Mouse (Mus musculus): Measurements from ENCODE around the gene Psmd13. TPM values are rescaled to one million over a fixed set of nuclear protein-coding genes. Genes with fewer than 3 reads are reported as not detected.

Psmd13 gene
- polyA plus RNA-seq, 1 experiment from 2014 or later, result 254 TPM

GRCm38 (mm10) chr7:140894611-140895010 lies 12.8 kb downstream of the Psmd13 start:
- 92% methylated on average over 3 of the region's 3 CpGs for WGBS

GRCm38 (mm10) chr7:140897863-140898262 lies 16.1 kb downstream of the Psmd13 start:
- Histone ChIP-seq H3K9ac (replicated peaks) (no peak overlapping the region), H3K27ac (replicated peaks) (no peak overlapping the region), H3K4me2 (no peak overlapping the region), H3K9me3 (replicated peaks) (no peaks in the 10 kb centered on the region), H3K4me3 (replicated peaks) (no peak overlapping the region), H3K36me3 (peaks cover 58% of the 10 kb centered on the region), H3K4me1 (0 out of 2 replicates have a peak, but pooled peaks cover under 1% of the 10 kb centered on the region), H3K27me3 (replicated peaks) (no peaks in the 10 kb centered on the region)
- 93% methylated on average over 7 of the region's 7 CpGs for WGBS
- ATAC-seq (ENCODE audit: low FRiP score), result no peak

More at GRCm38 (mm10) chr7:140894611-140895010, 12.8 kb downstream of the Psmd13 start:
- H3K4me2 ChIP-seq, result no peak overlapping the region
- no peaks in the 10 kb centered on the region for H3K27me3 ChIP-seq (replicated peaks)
- ATAC-seq (ENCODE audit: low FRiP score), result no peak
- no peaks in the 10 kb centered on the region for H3K9me3 ChIP-seq (replicated peaks)
- peaks cover 77% of the 10 kb centered on the region for H3K36me3 ChIP-seq
- H3K4me1 ChIP-seq, result no peaks in the 10 kb centered on the region
- H3K9ac ChIP-seq (replicated peaks), result no peak overlapping the region
- no peak overlapping the region for H3K27ac ChIP-seq (replicated peaks)
- no peak overlapping the region for H3K4me3 ChIP-seq (replicated peaks)

- H3K4me2 ChIP-seq, result no peak overlapping the region
- peaks cover 48% of the 10 kb centered on the region for H3K36me3 ChIP-seq
- H3K27ac ChIP-seq (replicated peaks), result no peak overlapping the region; the same call in 1 of the 2 replicates
- H3K4me3 ChIP-seq (replicated peaks), result no peak overlapping the region
- 79% methylated on average over 3 of the region's 3 CpGs for WGBS
- peaks cover 7% of the 10 kb centered on the region; the same call in 1 of the 2 replicates for H3K4me1 ChIP-seq
- no peaks in the 10 kb centered on the region for H3K27me3 ChIP-seq (replicated peaks)
- ATAC-seq (ENCODE audit: low FRiP score), result no peak
- no peak overlapping the region for H3K9ac ChIP-seq (replicated peaks)
- H3K9me3 ChIP-seq (replicated peaks), result no peaks in the 10 kb centered on the region
Measured at GRCm38 (mm10) chr7:140899121-140899520, 17.4 kb downstream of the Psmd13 start.

GRCm38 (mm10) chr7:140900220-140900619 lies 18.5 kb downstream of the Psmd13 start, which contains the start of gene Cox8b:
Gene Cox8b (minus strand): TSS chr7:140900446.
- Histone ChIP-seq H3K27ac (replicated peaks) (no peak within 1 kb of the TSS), H3K4me2 (no peak within 1 kb of the TSS), H3K36me3 (peaks cover 39% of the 10 kb centered on the region), H3K4me3 (replicated peaks) (no peak within 1 kb of the TSS), H3K9ac (replicated peaks) (no peak within 1 kb of the TSS), H3K27me3 (replicated peaks) (no peaks in the 10 kb centered on the region), H3K9me3 (replicated peaks) (no peaks in the 10 kb centered on the region), H3K4me1 (peaks cover 7% of the 10 kb centered on the region; the same call in 1 of the 2 replicates)
- ATAC-seq (ENCODE audit: low FRiP score), result no peak
- WGBS, result 81% methylated on average over 10 of the region's 10 CpGs

GRCm38 (mm10) chr7:140902036-140902875 lies 20.5 kb downstream of the Psmd13 start:
- WGBS, result 80% methylated on average over 15 of the region's 15 CpGs
- ATAC-seq (ENCODE audit: low FRiP score), result no peak

GRCm38 (mm10) chr7:140903212-140903611 lies 21.4 kb downstream of the Psmd13 start:
- no peaks in the 10 kb centered on the region for H3K9me3 ChIP-seq (replicated peaks)
- no peak overlapping the region for H3K9ac ChIP-seq (replicated peaks)
- H3K4me3 ChIP-seq (replicated peaks), result no peak overlapping the region
- peak; percentile 63 for ATAC-seq (ENCODE audit: low FRiP score)
- H3K27ac ChIP-seq (replicated peaks), result no peak overlapping the region
- peaks cover 14% of the 10 kb centered on the region for H3K36me3 ChIP-seq
- no peaks in the 10 kb centered on the region for H3K27me3 ChIP-seq (replicated peaks)
- H3K4me1 ChIP-seq, result peaks cover 7% of the 10 kb centered on the region; the same call in 1 of the 2 replicates
- no peak overlapping the region for H3K4me2 ChIP-seq
- 24% methylated on average over 13 of the region's 13 CpGs for WGBS

More at GRCm38 (mm10) chr7:140902036-140902875, 20.5 kb downstream of the Psmd13 start:
- Histone ChIP-seq H3K9ac (replicated peaks) (no peak overlapping the region), H3K9me3 (replicated peaks) (no peaks in the 10 kb centered on the region), H3K27ac (replicated peaks) (no peak overlapping the region), H3K36me3 (peaks cover 23% of the 10 kb centered on the region), H3K4me2 (no peak overlapping the region), H3K4me1 (peaks cover 7% of the 10 kb centered on the region; the same call in 1 of the 2 replicates), H3K4me3 (replicated peaks) (no peak overlapping the region), H3K27me3 (replicated peaks) (no peaks in the 10 kb centered on the region)

- H3K4me1 ChIP-seq, result peaks cover 12% of the 10 kb centered on the region
- 91% methylated on average over 2 of the region's 2 CpGs for WGBS
- H3K27ac ChIP-seq (replicated peaks), result no peak overlapping the region
- ATAC-seq (ENCODE audit: low FRiP score), result no peak
- H3K4me2 ChIP-seq, result no peak overlapping the region
- no peaks in the 10 kb centered on the region for H3K27me3 ChIP-seq (replicated peaks)
- H3K4me3 ChIP-seq (replicated peaks), result no peak overlapping the region
- H3K9me3 ChIP-seq (replicated peaks), result no peaks in the 10 kb centered on the region
- H3K36me3 ChIP-seq, result no peaks in the 10 kb centered on the region
- H3K9ac ChIP-seq (replicated peaks), result no peak overlapping the region
Measured at GRCm38 (mm10) chr7:140905642-140906081, 23.9 kb downstream of the Psmd13 start.

GRCm38 (mm10) chr7:140907131-140907530 lies 25.4 kb downstream of the Psmd13 start:
- Histone ChIP-seq H3K4me1 (peaks cover 12% of the 10 kb centered on the region), H3K36me3 (no peaks in the 10 kb centered on the region), H3K27me3 (replicated peaks) (no peaks in the 10 kb centered on the region), H3K4me3 (replicated peaks) (no peak overlapping the region), H3K27ac (replicated peaks) (no peak overlapping the region), H3K4me2 (no peak overlapping the region), H3K9ac (replicated peaks) (no peak overlapping the region), H3K9me3 (replicated peaks) (no peaks in the 10 kb centered on the region)
- ATAC-seq (ENCODE audit: low FRiP score), result no peak
- WGBS, result 84% methylated on average over 13 of the region's 13 CpGs

- Histone ChIP-seq H3K4me3 (replicated peaks) (no peak overlapping the region), H3K4me1 (peaks cover 12% of the 10 kb centered on the region), H3K36me3 (no peaks in the 10 kb centered on the region), H3K9me3 (replicated peaks) (no peaks in the 10 kb centered on the region), H3K4me2 (no peak overlapping the region), H3K27ac (replicated peaks) (no peak overlapping the region), H3K9ac (replicated peaks) (no peak overlapping the region), H3K27me3 (replicated peaks) (no peaks in the 10 kb centered on the region)
- WGBS, result 86% methylated on average over 7 of the region's 7 CpGs
- no peak for ATAC-seq (ENCODE audit: low FRiP score)
Measured at GRCm38 (mm10) chr7:140907697-140908096, 25.9 kb downstream of the Psmd13 start.

- ATAC-seq (ENCODE audit: low FRiP score), result no peak
- no peaks in the 10 kb centered on the region for H3K9me3 ChIP-seq (replicated peaks)
- H3K4me3 ChIP-seq (replicated peaks), result no peak overlapping the region
- no peak overlapping the region for H3K27ac ChIP-seq (replicated peaks)
- no peaks in the 10 kb centered on the region for H3K27me3 ChIP-seq (replicated peaks)
- no peak overlapping the region for H3K4me2 ChIP-seq
- H3K36me3 ChIP-seq, result no peaks in the 10 kb centered on the region
- 49% methylated on average over 7 of the region's 7 CpGs for WGBS
- no peak overlapping the region for H3K9ac ChIP-seq (replicated peaks)
- peaks cover 8% of the 10 kb centered on the region for H3K4me1 ChIP-seq
Measured at GRCm38 (mm10) chr7:140908181-140908580, 26.4 kb downstream of the Psmd13 start.

GRCm38 (mm10) chr7:140908634-140909107 lies 26.9 kb downstream of the Psmd13 start:
- H3K4me1 ChIP-seq, result peaks cover 5% of the 10 kb centered on the region
- peak overlapping the region; percentile 43; the same call in 1 of the 2 replicates for H3K9ac ChIP-seq (replicated peaks)
- H3K36me3 ChIP-seq, result no peaks in the 10 kb centered on the region
- H3K9me3 ChIP-seq (replicated peaks), result no peaks in the 10 kb centered on the region
- WGBS, result 2% methylated on average over 19 of the region's 19 CpGs
- H3K4me3 ChIP-seq (replicated peaks), result peak overlapping the region; percentile 43
- no peak overlapping the region for H3K27ac ChIP-seq (replicated peaks)
- H3K4me2 ChIP-seq, result peak overlapping the region; percentile 85
- 0 out of 2 replicates have a peak, but pooled peaks have one; percentile 53 for ATAC-seq (ENCODE audit: low FRiP score)
- H3K27me3 ChIP-seq (replicated peaks), result no peaks in the 10 kb centered on the region

- Histone ChIP-seq H3K27me3 (replicated peaks) (no peaks in the 10 kb centered on the region), H3K27ac (replicated peaks) (no peak overlapping the region), H3K4me2 (no peak overlapping the region), H3K9ac (replicated peaks) (no peak overlapping the region), H3K36me3 (no peaks in the 10 kb centered on the region), H3K4me3 (replicated peaks) (no peak overlapping the region), H3K9me3 (replicated peaks) (no peaks in the 10 kb centered on the region), H3K4me1 (peaks cover 5% of the 10 kb centered on the region)
- WGBS, result 69% methylated on average over 3 of the region's 3 CpGs
- ATAC-seq (ENCODE audit: low FRiP score), result no peak
Measured at GRCm38 (mm10) chr7:140912293-140912692, 30.5 kb downstream of the Psmd13 start.
